Mouse (Mus musculus) cerebellum, adult 11-12 months (tissue): ENCODE results near the gene Rpl27.
A peak's percentile ranks its signal among the peaks of the same experiment; 100 is the strongest.
"Not testable (repeated sequence)": the region's sequence is repeated elsewhere in the genome, so short reads cannot be mapped to it uniquely, and the experiment has no call there.

Experiments
- DNase-seq: peaks from one replicate; pipeline ENCODE4 v3.0.0; 2022

Gene Rpl27

GRCm38 (mm10) chr11:101442127-101442693 is at the start of gene Rpl27:
Rpl27 (plus strand) TSS chr11:101442298.
- peak; percentile 99 for DNase-seq

DNA sequence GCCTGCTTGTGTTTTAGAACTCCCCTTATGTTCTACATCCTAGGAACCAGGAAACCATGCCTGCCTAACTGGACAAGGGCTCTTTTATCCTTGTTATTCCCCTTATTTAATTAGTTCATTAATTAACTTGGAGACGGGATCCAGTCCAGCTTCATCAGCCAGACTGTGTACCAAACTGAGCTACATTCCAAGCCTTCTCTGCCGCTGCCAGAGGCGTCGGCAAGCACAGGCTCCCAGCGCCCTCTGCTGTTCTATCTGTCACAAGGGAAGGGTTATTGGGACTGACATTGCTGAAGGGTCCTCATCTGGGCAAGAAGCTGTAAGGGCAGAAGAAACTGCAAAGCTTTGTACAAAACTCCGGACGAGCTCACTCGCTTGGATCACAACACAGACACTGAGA is 47.0 kb upstream of the Rpl27 start:
- peak; percentile 29 for DNase-seq

DNA sequence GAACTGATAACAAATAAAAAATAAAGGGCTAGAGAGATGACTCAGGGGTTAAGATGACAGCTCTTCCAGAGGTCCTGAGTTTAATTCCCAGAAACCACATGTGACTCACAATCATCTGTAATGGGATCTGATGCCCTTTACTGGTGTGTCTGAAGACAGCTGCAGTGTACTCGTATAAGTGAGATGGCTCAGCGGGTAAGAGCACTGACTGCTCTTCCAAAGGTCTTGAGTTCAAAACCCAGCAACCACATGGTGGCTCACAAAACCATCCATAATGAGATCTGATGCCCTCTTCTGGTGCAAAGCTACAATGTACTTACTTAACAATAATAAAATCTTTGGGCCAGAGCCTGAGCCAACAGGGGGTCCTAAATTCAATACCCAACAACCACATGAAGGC is 26.8 kb upstream of the Rpl27 start:
- DNase-seq, result no peak

- no peak for DNase-seq
These were observed 25.5 kb upstream of the Rpl27 start for GRCm38 (mm10) chr11:101416433-101417100.

DNA sequence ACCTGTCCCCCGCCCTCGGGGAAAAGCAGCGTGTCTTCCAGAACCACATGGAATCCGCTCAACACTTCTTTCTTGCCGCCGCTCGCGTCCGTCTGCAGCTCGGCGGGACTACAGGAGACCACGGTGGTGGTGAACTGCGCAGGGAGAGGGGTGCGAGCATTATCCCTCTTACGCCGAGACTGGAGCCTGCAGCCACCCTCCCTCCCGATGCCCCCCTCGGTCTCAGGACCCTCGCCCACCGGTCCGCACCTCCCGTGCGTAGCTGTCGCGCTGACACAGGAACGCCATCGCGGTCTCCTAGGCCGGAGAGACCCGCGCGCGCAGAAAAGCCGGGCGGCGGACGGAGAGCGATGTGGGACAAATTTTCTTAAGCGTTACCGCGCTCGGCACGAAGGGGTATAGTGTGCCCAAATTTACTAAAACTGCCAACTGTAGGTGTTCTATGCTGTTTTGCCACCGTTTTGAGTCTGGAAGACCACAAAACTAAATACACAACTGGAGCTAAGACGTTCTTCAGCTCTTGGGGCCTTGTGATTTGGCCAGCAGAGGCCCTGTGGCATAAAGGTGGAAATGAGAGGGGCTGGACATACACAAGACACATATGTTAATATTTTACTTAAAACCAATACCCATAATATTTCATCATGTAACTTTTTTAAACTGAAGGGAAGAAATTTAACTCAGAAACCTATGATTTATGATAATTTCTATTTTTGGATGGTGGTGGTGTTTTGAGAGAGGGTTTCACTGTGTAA is 24.8 kb upstream of the Rpl27 start, which contains the start of gene Aarsd1:
TSS of gene Aarsd1 (minus strand) at position 515 of the 755 bp plus-strand sequence.
- DNase-seq, result peak; percentile 84

DNA sequence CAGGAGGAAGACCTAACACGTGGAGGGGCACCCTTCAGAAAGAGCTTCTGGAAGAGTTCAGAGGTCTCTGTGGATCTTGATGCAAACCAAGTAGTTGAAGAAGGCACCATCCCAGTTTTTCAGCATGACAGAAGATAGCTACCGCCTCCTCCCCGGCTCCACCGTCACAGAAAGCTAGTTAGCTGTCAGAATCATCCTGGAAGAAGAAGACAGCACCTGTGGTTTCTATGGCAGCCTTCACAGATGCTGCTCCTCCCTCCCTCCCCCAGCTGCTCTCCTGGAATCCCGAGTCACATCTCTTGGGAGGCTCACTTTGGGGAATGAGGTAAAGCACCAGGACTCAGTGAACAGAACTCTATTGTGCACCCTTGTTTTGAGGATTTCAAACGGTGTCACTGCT is 23.1 kb upstream of the Rpl27 start:
- DNase-seq, result no peak

DNA sequence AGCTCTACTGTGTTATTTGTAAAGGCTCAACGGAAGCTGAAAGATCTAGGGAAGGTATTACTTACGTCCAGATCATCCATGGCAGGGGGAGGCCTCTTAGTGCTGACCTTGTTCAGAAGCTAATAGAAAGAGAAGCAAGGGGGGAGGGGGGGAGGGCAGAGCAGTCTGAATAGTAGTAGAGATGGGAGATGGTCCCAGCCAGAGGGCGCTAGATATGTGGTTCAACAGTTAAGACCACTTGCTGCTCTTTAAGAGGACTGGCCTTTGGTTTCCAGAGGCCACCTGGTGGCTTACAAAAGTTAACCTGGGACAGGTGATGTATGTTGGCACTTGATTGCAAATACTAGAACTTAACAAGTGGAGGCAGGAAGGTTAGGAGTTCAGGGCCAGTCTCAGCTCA is 22.5 kb upstream of the Rpl27 start:
- DNase-seq, result no peak

- DNase-seq, result no peak
These were observed 21.9 kb upstream of the Rpl27 start for GRCm38 (mm10) chr11:101420148-101420547.

DNA sequence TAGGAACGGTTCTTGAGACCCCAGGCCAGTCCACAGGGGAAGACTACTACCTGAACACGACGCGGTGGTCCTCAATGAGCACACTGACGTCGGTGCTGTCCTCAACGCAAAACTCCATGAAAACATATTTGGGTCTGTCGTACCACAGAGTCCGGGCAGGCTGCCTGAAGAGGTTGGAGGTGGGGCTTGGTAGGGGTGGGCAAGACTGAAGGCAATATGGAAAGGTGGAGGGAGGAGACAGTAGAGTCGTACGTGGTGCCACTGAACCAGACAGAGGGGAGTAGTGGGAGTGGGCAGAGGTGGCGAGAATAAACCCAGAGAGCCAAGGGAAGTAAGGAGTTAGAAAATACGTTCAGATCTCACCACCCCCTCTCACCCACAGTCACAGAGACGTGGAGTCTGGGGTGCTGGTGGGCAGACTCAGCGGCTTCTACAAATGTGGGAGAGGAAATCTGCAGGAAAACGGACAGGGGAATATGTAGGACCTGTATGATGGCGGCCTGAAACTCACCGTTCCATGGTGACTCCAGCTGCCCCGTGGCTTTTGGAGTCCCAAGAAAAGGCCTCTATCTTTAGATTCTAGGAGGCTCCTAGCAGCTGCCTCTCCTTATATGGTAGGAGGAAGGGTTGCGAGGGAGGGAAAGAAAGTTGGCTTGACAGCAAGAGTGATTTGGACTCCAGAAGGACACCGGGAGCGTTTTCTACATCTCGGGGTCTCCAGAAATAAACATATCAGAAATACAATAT is 17.8 kb upstream of the Rpl27 start, which contains the start of gene Gm27029:
TSS of gene Gm27029 (minus strand) at position 692 of the 747 bp plus-strand sequence.
- DNase-seq, result peak; percentile 42

DNA sequence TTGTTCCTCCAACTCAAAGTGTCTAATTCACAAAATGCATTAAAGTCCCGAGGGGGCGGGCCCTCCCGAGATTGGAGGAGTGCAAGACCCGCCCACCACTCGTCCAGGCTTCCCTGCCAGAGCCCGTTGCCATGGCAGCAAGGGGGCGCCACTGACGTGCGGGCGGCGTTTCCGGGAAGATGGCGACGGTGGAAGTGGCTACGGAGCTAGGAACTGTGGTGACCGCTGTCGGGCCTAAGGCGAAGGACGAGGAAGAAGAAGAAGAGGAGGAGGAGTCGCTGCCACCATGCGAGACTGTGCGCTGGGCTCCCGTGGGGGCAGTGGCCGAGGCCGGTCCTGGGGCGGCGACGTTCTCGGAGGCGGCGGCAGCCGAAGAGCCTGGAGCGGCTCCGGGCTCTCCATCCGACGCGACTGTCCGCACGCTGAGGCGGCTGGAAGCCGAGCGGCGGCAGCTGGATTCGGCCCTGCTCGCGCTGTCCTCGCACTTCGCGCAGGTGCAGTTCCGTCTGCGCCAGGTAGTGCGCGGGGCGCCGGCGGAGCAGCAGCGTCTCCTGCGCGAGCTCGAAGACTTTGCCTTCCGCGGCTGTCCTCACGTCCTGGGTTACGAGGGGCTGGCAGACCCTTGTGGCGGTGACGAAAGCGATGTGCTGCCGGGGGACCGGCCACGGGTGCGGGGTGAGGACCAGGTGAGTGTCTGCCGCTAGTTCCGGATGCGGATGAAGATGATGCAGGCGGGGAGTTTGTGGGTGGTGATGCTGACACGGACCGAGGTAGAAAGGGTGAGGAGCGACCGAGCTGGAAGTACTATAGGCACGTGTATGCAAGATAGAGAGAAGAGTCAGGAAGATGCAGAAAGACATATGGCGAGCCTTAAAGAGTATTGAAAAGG is 16.9 kb upstream of the Rpl27 start, which contains the start of the genes Rundc1 and Ptges3l:
TSS of gene Rundc1 (plus strand) at position 161 of the 889 bp plus-strand sequence.
TSS of gene Ptges3l (minus strand) at position 409 of the 889 bp plus-strand sequence.
- DNase-seq, result peak; percentile 94

- no peak for DNase-seq
These were observed 15.9 kb upstream of the Rpl27 start for GRCm38 (mm10) chr11:101426165-101426564.

GRCm38 (mm10) chr11:101431327-101431726 is 10.8 kb upstream of the Rpl27 start:
- DNase-seq, result no peak

DNA sequence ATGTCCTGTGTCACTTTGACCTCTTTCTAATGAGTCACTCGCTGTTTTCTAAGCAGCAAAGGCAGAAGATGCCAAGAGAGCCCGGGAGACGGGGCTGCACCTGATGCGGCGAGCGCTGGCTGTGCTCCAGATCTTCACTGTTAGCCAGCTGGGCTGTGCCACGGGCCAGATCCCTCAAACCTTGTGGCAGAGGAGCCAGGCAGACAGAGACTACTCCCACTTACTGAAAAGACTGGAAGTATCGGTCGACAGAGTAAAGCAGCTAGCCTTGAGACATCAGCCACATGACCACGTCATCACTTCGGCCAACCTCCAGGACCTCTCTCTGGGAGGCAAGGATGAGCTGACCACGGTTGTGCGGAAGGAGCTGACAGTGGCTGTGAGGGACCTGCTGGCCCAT is 8.7 kb upstream of the Rpl27 start:
- DNase-seq, result peak; percentile 60

- DNase-seq, result no peak
These were observed 6.3 kb upstream of the Rpl27 start for GRCm38 (mm10) chr11:101435831-101436230.

- no peak for DNase-seq
These were observed 5.2 kb upstream of the Rpl27 start for GRCm38 (mm10) chr11:101436916-101437315.

- DNase-seq, result not testable (repeated sequence)
These were observed 4.1 kb upstream of the Rpl27 start for GRCm38 (mm10) chr11:101438006-101438405.

DNA sequence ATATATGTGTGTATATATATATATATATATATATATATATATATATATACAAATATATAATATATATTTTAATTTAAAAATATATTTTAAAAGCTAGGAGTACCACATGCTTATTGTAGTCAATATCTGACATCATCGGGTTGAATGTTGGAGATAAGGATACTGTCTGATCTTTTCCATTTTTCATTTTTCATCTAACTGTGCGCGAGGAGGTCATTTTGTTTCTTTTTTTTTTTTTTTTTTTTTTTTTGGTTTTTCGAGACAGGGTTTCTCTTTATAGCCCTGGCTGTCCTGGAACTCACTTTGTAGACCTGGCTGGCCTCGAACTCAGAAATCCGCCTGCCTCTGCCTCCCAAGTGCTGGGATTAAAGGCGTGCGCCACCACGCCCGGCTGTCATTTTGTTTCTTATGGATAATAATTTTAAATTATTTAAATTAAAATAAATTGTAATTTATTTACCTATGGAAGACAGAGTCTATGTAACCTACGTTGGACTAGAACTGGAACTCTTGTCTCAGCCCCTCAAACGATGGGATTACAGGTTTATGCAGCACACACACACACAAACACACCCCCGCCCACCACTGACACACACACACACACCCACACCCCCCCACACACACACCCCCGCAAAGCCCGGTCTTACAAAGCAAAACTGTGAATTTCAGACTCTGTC is 510 bp upstream of the Rpl27 start:
- not testable (repeated sequence) for DNase-seq

- no peak for DNase-seq
These were observed 662 bp downstream of the Rpl27 start for GRCm38 (mm10) chr11:101442760-101443159.

- no peak for DNase-seq
These were observed 4.2 kb downstream of the Rpl27 start for GRCm38 (mm10) chr11:101446319-101446718.

DNA sequence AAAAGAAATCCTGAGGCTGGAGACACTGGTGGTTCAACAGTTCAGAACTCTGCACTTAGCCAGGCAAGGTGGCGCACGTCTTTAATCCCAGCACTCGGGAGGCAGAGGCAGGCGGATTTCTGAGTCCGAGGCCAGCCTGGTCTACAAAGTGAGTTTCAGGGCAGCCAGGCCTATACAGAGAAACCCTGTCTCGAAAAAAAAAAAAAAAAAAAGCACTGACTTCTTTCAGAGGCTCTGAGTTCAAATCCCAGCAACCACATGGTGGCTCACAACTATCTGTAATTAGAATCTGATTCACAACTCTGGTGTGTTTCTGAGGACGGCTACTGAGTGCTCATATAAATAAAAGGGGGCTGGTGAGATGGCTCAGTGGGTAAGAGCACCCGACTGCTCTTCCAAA is 4.8 kb downstream of the Rpl27 start:
- not testable (repeated sequence) for DNase-seq

DNA sequence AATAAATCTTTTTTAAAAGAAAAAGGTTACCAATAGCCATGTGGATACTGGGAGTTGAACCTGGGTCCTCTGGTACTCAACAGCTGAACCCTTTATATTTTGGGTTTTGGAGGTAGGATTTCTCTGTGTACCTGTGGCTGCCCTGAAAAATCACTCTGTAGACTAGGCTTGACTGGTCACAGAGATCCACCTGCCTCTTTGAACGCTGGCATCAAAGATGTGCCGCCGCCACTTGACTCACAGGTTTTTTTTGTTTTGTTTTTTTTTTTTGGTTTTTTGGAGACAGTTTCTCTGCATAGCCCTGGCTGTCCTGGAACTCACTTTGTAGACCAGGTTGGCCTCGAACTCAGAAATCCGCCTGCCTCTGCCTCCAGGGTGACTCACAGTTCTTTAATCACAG is 5.7 kb downstream of the Rpl27 start:
- DNase-seq, result no peak
